Mouse (Mus musculus): Measurements from ENCODE around the gene Pde6h. TPM values are rescaled to one million over a fixed set of nuclear protein-coding genes. Genes with fewer than 3 reads are reported as not detected.

Gene Pde6h
- total and polyA plus RNA-seq, 3 experiments: 0.04 to 0.30 TPM; not detected in 1

GRCm38 (mm10) chr6:136894532-136895339, 28.9 kb upstream of the Pde6h start:
- DNase-seq (ENCODE audit: extremely low read depth): no peak

GRCm38 (mm10) chr6:136897789-136898188, 25.8 kb upstream of the Pde6h start:
- Histone ChIP-seq H3K4me1 (ENCODE audit: control insufficient read depth in 1 of 2, insufficient read depth in 2 of 2) (peaks cover 0 to 19% of the 10 kb centered on the region in 2 experiments; a peak in 2 of 4 replicates), H3K27ac (ENCODE audit: insufficient read depth, low read depth) (no peak overlapping the region), H3K27me3 (replicated peaks) (no peaks in the 10 kb centered on the region), H3K4me2 (ENCODE audit: insufficient read depth, low read depth, poor library complexity, severe bottlenecking) (no peak overlapping the region), H3K9me3 (replicated peaks; ENCODE audit: low read length) (no peaks in the 10 kb centered on the region), H3K36me3 (replicated peaks in 1 of 2; ENCODE audit: control insufficient read depth in 1 of 2, insufficient read depth in 1 of 2, low read length in 1 of 2) (peaks cover 0 to 9% of the 10 kb centered on the region in 2 experiments), H3K79me2 (replicated peaks; ENCODE audit: control insufficient read depth, extremely low read depth, insufficient read depth, poor library complexity, severe bottlenecking) (no peaks in the 10 kb centered on the region), H3K4me3 (replicated peaks in 1 of 3; ENCODE audit: low read depth in 2 of 3, low read length in 2 of 3, poor library complexity in 1 of 3) (no peak overlapping the region), H3K9ac (ENCODE audit: insufficient read depth, low read depth) (no peak overlapping the region)
- dilution Hi-C loops (cut with MboI; ENCODE audit: extremely low pct_ligation_motif_present, extremely low pct_unique_long_range_greater_than_20kb, low sequenced_read_pairs) (no loop called here), in situ Hi-C loops (cut with MboI; ENCODE audit: low pct_ligation_motif_present, low pct_unique_long_range_greater_than_20kb, low sequenced_read_pairs) (no loop called here)
- no peak for DNase-seq (ENCODE audit: extremely low read depth)
- TF ChIP-seq ZNF384 (IDR thresholded peaks at IDR 0.05; ENCODE audit: low read depth, low read length) (no peak), USF1 (IDR thresholded peaks at IDR 0.05; ENCODE audit: low read depth, low read length) (no peak), MAX (IDR thresholded peaks at IDR 0.05; ENCODE audit: low read length) (no peak), CTCF (conservative IDR thresholded peaks at IDR 0.05 in 1 of 2, IDR thresholded peaks at IDR 0.05 in 1 of 2; ENCODE audit: low read depth in 2 of 2, low read length in 2 of 2) (no peak), MXI1 (IDR thresholded peaks at IDR 0.05; ENCODE audit: low read depth, low read length) (no peak), EP300 (IDR thresholded peaks at IDR 0.05; ENCODE audit: low read length) (no peak), HCFC1 (IDR thresholded peaks at IDR 0.05; ENCODE audit: low read depth, low read length) (no peak), RAD21 (IDR thresholded peaks at IDR 0.05; ENCODE audit: low read depth, low read length) (no peak), ZC3H11A (IDR thresholded peaks at IDR 0.05; ENCODE audit: low read depth, low read length) (no peak), KAT2A (IDR thresholded peaks at IDR 0.05; ENCODE audit: insufficient replicate concordance, low read length) (no peak), SIN3A (IDR thresholded peaks at IDR 0.05; ENCODE audit: low read length) (no peak), CHD1 (IDR thresholded peaks at IDR 0.05; ENCODE audit: low read depth, low read length) (no peak), POLR2A (IDR thresholded peaks at IDR 0.05; ENCODE audit: low read depth, low read length) (no peak), PAX5 (IDR thresholded peaks at IDR 0.05; ENCODE audit: low read length) (no peak), MAZ (IDR thresholded peaks at IDR 0.05; ENCODE audit: low read depth, low read length) (no peak), MEF2A (IDR thresholded peaks at IDR 0.05; ENCODE audit: borderline replicate concordance, low read depth, low read length) (no peak), NELFE (IDR thresholded peaks at IDR 0.05; ENCODE audit: low read depth, low read length) (no peak), ETS1 (conservative IDR thresholded peaks at IDR 0.05; ENCODE audit: low read depth, low read length) (no peak), E2F4 (IDR thresholded peaks at IDR 0.05; ENCODE audit: insufficient replicate concordance, low read depth, low read length) (no peak)

More at GRCm38 (mm10) chr6:136894532-136895339, 28.9 kb upstream of the Pde6h start:
- in situ Hi-C loops (cut with MboI; ENCODE audit: low pct_ligation_motif_present, low pct_unique_long_range_greater_than_20kb, low sequenced_read_pairs): no loop called here
- Histone ChIP-seq H3K9ac (ENCODE audit: insufficient read depth, low read depth) (no peak overlapping the region), H3K27ac (ENCODE audit: insufficient read depth, low read depth) (no peak overlapping the region), H3K36me3 (replicated peaks in 1 of 2; ENCODE audit: control insufficient read depth in 1 of 2, insufficient read depth in 1 of 2, low read length in 1 of 2) (no peaks in the 10 kb centered on the region), H3K4me3 (replicated peaks in 1 of 3; ENCODE audit: low read depth in 2 of 3, low read length in 2 of 3, poor library complexity in 1 of 3) (no peak overlapping the region), H3K79me2 (replicated peaks; ENCODE audit: control insufficient read depth, extremely low read depth, insufficient read depth, poor library complexity, severe bottlenecking) (no peaks in the 10 kb centered on the region), H3K9me3 (replicated peaks; ENCODE audit: low read length) (no peaks in the 10 kb centered on the region), H3K27me3 (replicated peaks) (no peaks in the 10 kb centered on the region), H3K4me2 (ENCODE audit: insufficient read depth, low read depth, poor library complexity, severe bottlenecking) (no peak overlapping the region), H3K4me1 (ENCODE audit: control insufficient read depth in 1 of 2, insufficient read depth in 2 of 2) (peaks cover 0 to 8% of the 10 kb centered on the region in 2 experiments; a peak in 2 of 4 replicates)
- no peak for TF ChIP-seq MAFK (IDR thresholded peaks at IDR 0.05; ENCODE audit: insufficient replicate concordance, low read length)
- TF ChIP-seq SIN3A (IDR thresholded peaks at IDR 0.05; ENCODE audit: low read length): no peak
- TF ChIP-seq ZC3H11A (IDR thresholded peaks at IDR 0.05; ENCODE audit: low read depth, low read length): no peak
- no peak for TF ChIP-seq USF1 (IDR thresholded peaks at IDR 0.05; ENCODE audit: low read depth, low read length)
- no peak for TF ChIP-seq CHD2 (IDR thresholded peaks at IDR 0.05; ENCODE audit: low read length)
- TF ChIP-seq NELFE (IDR thresholded peaks at IDR 0.05; ENCODE audit: low read depth, low read length): no peak
- no peak for TF ChIP-seq JUND (conservative IDR thresholded peaks at IDR 0.05; ENCODE audit: low read depth, low read length)
- no peak for TF ChIP-seq MAZ (IDR thresholded peaks at IDR 0.05; ENCODE audit: low read depth, low read length)
- no peak for TF ChIP-seq BHLHE40 (IDR thresholded peaks at IDR 0.05; ENCODE audit: low read depth, low read length)
- TF ChIP-seq TCF12 (IDR thresholded peaks at IDR 0.05; ENCODE audit: low read depth, low read length): no peak
- no peak for TF ChIP-seq CTCF (conservative IDR thresholded peaks at IDR 0.05 in 1 of 2, IDR thresholded peaks at IDR 0.05 in 1 of 2; ENCODE audit: low read depth in 2 of 2, low read length in 2 of 2)
- no peak for TF ChIP-seq MEF2A (IDR thresholded peaks at IDR 0.05; ENCODE audit: borderline replicate concordance, low read depth, low read length)
- no peak for TF ChIP-seq HCFC1 (IDR thresholded peaks at IDR 0.05; ENCODE audit: low read depth, low read length)
- TF ChIP-seq GABPA (IDR thresholded peaks at IDR 0.05; ENCODE audit: insufficient replicate concordance, low read depth, low read length): no peak
- TF ChIP-seq E2F4 (IDR thresholded peaks at IDR 0.05; ENCODE audit: insufficient replicate concordance, low read depth, low read length): no peak
- TF ChIP-seq MXI1 (IDR thresholded peaks at IDR 0.05; ENCODE audit: low read depth, low read length): no peak
- TF ChIP-seq MYC (IDR thresholded peaks at IDR 0.05; ENCODE audit: low read depth, low read length): no peak
- no peak for TF ChIP-seq CHD1 (IDR thresholded peaks at IDR 0.05; ENCODE audit: low read depth, low read length)
- no peak for TF ChIP-seq NRF1 (IDR thresholded peaks at IDR 0.05; ENCODE audit: low read depth, low read length)
- dilution Hi-C loops (cut with MboI; ENCODE audit: extremely low pct_ligation_motif_present, extremely low pct_unique_long_range_greater_than_20kb, low sequenced_read_pairs): no loop called here
